Mouse (Mus musculus) v-Abl transformed pro-B cells (cell line): ENCODE measurements around the gene Gm43064.

Experiments used
- in situ Hi-C, 2 experiments: fragments of 400-800 bp; cut with MboI; formaldehyde crosslinking; loops; one replicate each; pipeline ENCODE4 v1.15.1; 2025; ENCODE audit not compliant: unreplicated experiment in 2 of 2

Gm43064 gene

GRCm38 (mm10) chr3:103792566-103792965, 16.8 kb upstream of the Gm43064 start:
- in situ Hi-C loops, result loop anchor here in 1 of 2 experiments (25.0 kb wide), 2 partner anchors 780 to 1995 kb away; partner anchors contain the start of gene Csde1

DNA sequence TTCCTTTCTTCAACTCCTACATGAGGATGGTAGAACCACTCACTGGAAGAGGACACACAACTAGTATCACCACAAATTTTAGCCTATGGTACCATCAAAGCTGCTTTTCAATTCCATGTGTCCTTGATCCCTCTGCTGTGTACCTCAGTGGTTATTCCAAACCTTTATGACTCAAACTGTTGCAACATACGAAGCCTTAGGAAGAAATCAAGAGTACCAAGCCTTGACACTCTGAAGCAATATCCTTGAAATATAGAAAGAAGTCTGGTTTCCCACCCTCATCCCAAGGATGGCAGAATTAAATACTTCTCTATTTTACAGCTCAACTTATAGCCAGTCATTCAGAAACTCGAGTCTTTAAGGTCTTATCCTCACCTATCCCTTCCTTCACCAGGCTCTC, 13.0 kb upstream of the Gm43064 start:
- in situ Hi-C loops, result loop anchor here in 1 of 2 experiments (25.0 kb wide), 2 partner anchors 784 to 1991 kb away; partner anchors contain the start of gene Csde1

- in situ Hi-C loops, result loop anchor here in 1 of 2 experiments (25.0 kb wide), 2 partner anchors 787 to 1988 kb away; partner anchors contain the start of gene Csde1
Measured at GRCm38 (mm10) chr3:103799507-103799906, 9.9 kb upstream of the Gm43064 start.

GRCm38 (mm10) chr3:103801631-103802531, 7.5 kb upstream of the Gm43064 start:
- in situ Hi-C loops, result no loop called here

- in situ Hi-C loops, result no loop called here
Measured at GRCm38 (mm10) chr3:103802861-103803260, 6.5 kb upstream of the Gm43064 start.

DNA sequence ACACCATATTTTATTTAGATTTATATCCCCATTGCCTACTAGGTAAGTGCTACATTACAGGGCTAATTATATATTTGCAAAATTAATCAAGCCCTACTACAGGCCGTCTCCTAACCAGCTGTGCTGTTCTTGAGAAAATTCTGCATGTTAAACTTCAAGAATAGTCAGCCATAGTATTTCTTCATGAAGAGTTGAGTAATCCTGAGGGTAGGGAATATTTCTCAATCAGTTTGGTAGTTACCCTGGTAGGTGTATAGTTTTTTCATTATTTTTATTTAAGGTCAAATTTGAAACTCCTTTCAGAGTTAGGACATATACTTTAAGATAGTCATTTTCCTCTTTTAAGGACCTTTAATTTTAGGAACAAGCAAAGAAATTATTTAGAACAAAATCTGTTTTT, 3.7 kb upstream of the Gm43064 start:
- in situ Hi-C loops, result no loop called here

GRCm38 (mm10) chr3:103809799-103810150, 402 bp downstream of the Gm43064 start:
- in situ Hi-C loops, result no loop called here

DNA sequence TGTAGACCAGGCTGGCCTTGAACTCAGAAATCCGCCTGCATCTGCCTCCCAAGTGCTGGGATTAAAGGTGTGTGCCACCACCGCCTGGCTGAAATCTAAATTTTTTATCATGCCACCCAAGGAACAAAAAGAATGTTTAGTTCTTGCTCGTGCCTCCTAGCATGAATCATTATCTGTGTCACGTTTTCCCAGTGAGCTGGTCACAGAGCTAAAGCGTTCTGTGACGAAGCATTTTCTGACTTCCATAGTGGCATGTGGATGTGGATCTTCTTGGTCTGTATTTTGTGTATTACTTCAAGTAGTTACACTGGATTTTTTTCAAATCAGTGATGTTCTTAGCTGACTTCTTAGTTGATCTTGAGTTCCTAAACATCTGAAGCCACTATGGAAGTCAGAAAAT, 1.6 kb downstream of the Gm43064 start:
- in situ Hi-C loops, result no loop called here

DNA sequence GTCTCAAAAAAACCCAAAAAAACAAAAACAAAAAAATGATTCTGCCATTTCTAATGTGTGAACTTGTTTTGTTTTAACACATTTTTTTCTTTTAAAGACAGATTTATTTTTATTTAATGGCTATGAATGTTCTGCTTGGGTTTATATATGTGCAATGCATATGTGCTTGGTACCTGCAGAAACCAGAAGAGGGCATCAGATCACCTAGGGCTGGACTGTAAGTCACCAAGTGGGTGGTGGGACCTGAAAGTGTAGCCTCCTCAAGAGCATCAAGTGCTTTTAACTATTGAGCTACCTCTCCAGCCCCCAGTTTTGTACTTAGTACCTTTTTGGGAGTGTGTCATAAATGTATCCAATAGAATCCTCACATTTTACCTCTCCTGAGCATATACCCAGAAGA, 18.2 kb downstream of the Gm43064 start:
- in situ Hi-C loops, result loop anchor here (25.0 kb wide), 1 partner anchor 860 kb away; no protein-coding TSS in a partner anchor

- in situ Hi-C loops, result loop anchor here (25.0 kb wide), 1 partner anchor 858 kb away; no protein-coding TSS in a partner anchor
Measured at GRCm38 (mm10) chr3:103829036-103829435, 19.7 kb downstream of the Gm43064 start.

GRCm38 (mm10) chr3:103830681-103831080, 21.3 kb downstream of the Gm43064 start:
- in situ Hi-C loops, result loop anchor here (10.0 to 25.0 kb wide), 3 partner anchors 54 to 857 kb away; no protein-coding TSS in a partner anchor

DNA sequence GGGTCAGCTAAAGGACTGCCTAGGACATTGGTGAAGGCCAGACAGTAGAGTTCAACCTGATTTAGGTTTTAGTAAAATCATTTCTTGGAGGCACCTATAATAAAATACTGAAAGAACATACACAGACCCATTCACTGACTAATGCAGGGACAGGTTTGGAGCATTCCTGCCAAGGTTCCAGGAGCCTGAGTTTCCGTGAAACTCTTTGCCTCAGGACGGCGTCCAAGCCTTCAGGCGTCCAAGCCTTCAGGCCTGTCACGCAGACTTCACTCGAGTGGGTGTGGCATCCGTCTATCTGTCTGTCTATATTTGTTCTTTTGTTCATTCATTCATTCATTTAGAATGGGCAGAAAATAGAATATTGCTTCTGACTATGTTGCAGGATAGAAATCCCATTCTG, 21.8 kb downstream of the Gm43064 start:
- in situ Hi-C loops, result loop anchor here (10.0 to 25.0 kb wide), 3 partner anchors 54 to 856 kb away; no protein-coding TSS in a partner anchor

- in situ Hi-C loops, result loop anchor here (10.0 to 25.0 kb wide), 3 partner anchors 52 to 855 kb away; no protein-coding TSS in a partner anchor
Measured at GRCm38 (mm10) chr3:103832426-103832825, 23.1 kb downstream of the Gm43064 start, which contains the start of gene Bcl2l15. Gene Bcl2l15 (plus strand): TSS chr3:103832601.

DNA sequence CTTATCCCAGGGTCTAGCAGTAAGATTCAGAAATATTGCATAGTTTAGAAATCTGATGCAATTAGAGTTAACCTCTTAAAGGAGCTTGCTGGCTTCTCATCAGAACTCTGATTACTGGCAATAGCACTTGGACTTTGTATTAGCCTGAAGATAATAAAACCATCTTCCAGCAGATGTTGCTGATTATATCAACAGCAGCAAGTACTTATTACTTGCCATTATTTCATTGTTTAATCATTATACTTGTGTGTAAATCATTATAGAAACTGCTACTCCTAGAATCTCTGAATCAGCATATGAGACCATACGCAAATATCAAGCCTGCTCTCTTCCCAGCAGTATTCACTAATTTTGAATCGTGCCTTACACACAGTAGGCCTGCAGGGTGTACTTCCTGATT, 24.6 kb downstream of the Gm43064 start:
- in situ Hi-C loops, result loop anchor here (10.0 to 25.0 kb wide), 3 partner anchors 51 to 853 kb away; no protein-coding TSS in a partner anchor

DNA sequence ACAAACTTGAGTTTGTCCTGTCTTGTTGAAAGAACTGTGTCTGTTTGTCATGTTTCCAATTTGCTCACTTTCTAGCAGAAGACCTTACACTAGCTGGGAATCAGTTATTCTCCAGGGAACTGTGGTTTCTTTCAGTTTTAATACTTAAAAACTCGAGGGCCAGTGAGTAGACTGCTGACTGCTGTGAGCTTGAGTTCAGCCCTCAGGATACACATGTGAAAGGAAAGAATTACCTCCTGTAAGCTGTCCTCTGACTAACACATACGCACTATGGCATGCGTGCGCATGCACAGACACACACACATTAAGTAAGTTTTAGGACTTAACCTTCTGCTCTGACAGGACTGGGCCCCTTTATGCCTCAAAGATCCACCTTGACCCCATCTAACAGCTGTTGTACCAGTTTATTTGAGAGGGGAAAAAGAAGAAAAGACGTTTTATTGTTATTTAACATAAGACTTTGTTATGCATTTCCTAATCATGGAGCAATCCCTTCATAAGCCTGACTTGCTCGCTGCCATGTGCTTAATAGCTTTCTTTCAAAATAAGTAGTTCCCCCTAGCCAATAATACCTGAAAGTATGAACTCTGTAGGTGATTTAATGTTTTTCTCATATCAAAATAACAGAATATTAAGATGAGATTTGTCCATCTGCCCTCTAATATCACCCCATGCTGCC, 26.0 kb downstream of the Gm43064 start:
- in situ Hi-C loops, result loop anchor here (10.0 to 25.0 kb wide), 3 partner anchors 49 to 852 kb away; no protein-coding TSS in a partner anchor

DNA sequence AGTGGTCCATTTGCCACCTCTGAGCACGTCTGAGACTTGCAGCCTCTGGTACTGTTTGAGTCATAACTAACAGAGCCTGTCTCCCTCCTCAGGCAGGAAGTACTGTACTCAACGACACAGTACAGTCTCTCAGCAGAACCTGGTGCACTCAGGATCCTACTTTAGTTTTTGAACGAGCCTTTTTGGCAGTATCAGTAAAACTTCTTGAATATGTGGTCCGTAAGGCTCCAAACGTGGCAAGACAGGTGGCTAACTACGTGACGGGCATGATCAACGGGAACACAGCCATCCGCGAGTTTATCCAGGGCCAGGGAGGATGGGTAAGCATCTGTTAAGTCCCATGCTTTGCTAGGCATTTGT, 26.6 kb downstream of the Gm43064 start:
- in situ Hi-C loops, result loop anchor here (10.0 to 25.0 kb wide), 3 partner anchors 49 to 851 kb away; no protein-coding TSS in a partner anchor

- in situ Hi-C loops, result loop anchor here (10.0 to 25.0 kb wide), 3 partner anchors 48 to 851 kb away; no protein-coding TSS in a partner anchor
Measured at GRCm38 (mm10) chr3:103836453-103836852, 27.1 kb downstream of the Gm43064 start.

DNA sequence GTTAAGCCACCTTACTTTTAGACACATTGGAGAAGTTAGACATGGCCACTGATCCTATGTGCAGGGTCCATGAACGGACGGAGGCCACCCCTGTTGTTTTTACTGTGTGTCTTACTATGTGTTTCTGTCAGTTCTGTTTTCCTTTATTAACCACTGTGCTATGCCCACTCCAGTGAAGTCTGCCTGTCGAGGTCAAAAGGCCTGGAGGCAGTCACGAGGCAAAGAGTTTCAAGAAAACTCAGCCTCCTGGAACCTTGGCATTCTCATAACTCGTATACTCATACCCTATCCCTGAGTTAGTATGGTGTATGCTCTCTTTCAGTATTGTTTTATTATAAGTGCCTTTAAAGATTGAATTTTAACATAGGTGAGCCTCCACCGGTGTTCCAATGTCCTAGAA, 30.3 kb downstream of the Gm43064 start:
- in situ Hi-C loops, result loop anchor here (10.0 to 25.0 kb wide), 4 partner anchors 45 to 848 kb away; no protein-coding TSS in a partner anchor

- in situ Hi-C loops, result loop anchor here (10.0 to 25.0 kb wide), 3 partner anchors 265 to 847 kb away; no protein-coding TSS in a partner anchor
Measured at GRCm38 (mm10) chr3:103840195-103840594, 30.8 kb downstream of the Gm43064 start.

GRCm38 (mm10) chr3:103840946-103841345, 31.6 kb downstream of the Gm43064 start:
- in situ Hi-C loops, result loop anchor here (10.0 to 25.0 kb wide), 3 partner anchors 264 to 846 kb away; no protein-coding TSS in a partner anchor
